Mouse (Mus musculus): Measurements from ENCODE around the gene Maml3. TPM values are rescaled to one million over a fixed set of nuclear protein-coding genes. Genes with fewer than 3 reads are reported as not detected.

The Maml3 gene
- polyA plus RNA-seq, 1 experiment from 2014 or later: 8.5 TPM

DNA sequence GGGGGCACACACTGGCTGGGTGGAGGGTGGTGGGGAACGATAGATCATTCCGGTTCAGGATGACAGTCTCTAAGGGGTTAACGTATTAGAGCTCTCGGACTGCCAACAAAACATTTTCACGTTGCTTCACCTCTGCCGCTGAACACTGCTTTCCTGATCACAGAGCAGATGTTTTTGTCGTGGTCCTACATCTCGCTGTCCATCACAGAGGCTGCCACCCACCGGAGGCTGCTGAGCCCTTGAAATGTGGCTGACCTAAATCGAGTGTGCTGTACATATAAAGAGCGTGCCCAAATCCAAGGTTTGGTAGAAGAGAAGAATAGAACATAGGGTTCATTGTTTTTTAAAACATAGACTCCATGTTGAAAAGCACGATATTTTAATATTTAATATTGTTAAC is 263.3 kb downstream of the Maml3 start:
- ATAC-seq (ENCODE audit: low read depth): no peak
- Histone ChIP-seq H3K27me3 (ENCODE audit: control insufficient read depth, insufficient read depth, low read depth, low read length) (no peaks in the 10 kb centered on the region), H3K9me3 (ENCODE audit: control insufficient read depth, low read length) (no peaks in the 10 kb centered on the region), H3K9ac (ENCODE audit: low read length) (no peak overlapping the region), H3K4me1 (replicated peaks; ENCODE audit: control insufficient read depth, insufficient read depth, low read length) (peaks cover 15% of the 10 kb centered on the region), H3K36me3 (ENCODE audit: control insufficient read depth, insufficient read depth, low read length) (no peaks in the 10 kb centered on the region), H3K27ac (ENCODE audit: low read length) (no peak overlapping the region), H3K4me2 (ENCODE audit: low read depth, low read length) (no peak overlapping the region), H3K4me3 (ENCODE audit: low read length) (no peak overlapping the region)
- WGBS: 62% methylated on average over 12 of the region's 12 CpGs

DNA sequence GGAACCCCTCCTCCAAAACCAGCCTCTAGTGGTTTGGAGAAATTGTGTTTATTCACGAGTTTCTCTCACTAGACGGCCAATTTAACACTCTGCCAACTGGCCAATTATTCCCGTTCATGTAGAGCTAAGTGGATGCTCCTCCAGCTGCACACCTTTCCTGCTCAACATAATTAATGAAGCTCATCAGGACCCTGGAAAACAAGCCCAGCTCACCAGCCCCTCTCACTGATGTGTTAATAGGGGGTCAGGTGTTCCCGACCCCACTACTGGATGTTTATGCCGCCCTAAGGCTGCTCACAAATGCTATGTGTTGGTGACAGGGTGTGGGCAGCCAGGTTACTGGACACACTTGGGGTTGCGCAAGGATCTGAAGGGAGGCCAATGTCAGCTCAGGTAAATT is 263.7 kb downstream of the Maml3 start:
- WGBS: 78% methylated on average over 6 of the region's 6 CpGs
- no peak overlapping the region for H3K4me2 ChIP-seq (ENCODE audit: low read depth, low read length)
- ATAC-seq (ENCODE audit: low read depth): 0 out of 2 replicates have a peak, but pooled peaks have one; percentile 30

DNA sequence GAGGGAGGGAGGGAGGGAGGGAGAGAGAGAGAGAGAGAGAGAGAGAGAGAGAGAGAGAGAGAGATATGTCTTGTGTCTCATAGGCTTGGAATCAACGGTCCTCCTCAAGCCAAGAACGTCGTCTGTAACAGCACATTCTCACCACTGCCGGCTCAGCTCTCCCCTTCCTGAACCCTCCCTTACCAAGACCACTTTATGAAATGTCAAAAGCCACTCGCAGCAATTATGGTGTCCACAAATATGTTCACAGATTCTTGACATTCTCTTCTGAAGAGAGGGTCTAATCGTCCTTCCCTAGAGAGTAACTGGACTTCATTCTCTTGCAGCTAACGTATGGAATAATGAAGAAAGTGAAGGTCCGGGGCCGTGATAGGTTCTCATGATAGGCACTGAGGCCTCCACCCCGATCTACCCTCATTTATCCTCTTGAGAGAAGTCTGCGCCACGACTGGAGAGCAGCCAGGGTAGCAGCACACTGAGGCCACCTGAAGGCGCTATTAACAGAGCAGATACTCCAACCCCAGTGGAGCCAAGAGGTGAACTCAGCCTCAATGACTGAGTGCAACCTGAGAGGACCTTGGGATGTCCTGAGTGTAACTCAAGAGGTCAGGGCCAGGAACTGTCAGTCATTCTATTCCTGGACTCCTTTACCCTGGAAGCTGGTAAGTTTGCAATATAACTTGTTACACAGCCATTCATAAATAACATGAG is 264.6 kb downstream of the Maml3 start:
- ATAC-seq (ENCODE audit: low read depth): no peak; the same call in 1 of the 2 replicates
- Histone ChIP-seq H3K9ac (ENCODE audit: low read length) (no peak overlapping the region), H3K27ac (ENCODE audit: low read length) (no peak overlapping the region), H3K9me3 (ENCODE audit: control insufficient read depth, low read length) (no peaks in the 10 kb centered on the region), H3K4me1 (replicated peaks; ENCODE audit: control insufficient read depth, insufficient read depth, low read length) (peaks cover 12% of the 10 kb centered on the region), H3K4me2 (ENCODE audit: low read depth, low read length) (no peak overlapping the region), H3K27me3 (ENCODE audit: control insufficient read depth, insufficient read depth, low read depth, low read length) (no peaks in the 10 kb centered on the region), H3K36me3 (ENCODE audit: control insufficient read depth, insufficient read depth, low read length) (no peaks in the 10 kb centered on the region), H3K4me3 (ENCODE audit: low read length) (no peak overlapping the region)
- 65% methylated on average over 13 of the region's 13 CpGs for WGBS

More for the DNA sequence above, 263.7 kb downstream of the Maml3 start:
- Histone ChIP-seq H3K36me3 (ENCODE audit: control insufficient read depth, insufficient read depth, low read length) (no peaks in the 10 kb centered on the region), H3K27me3 (ENCODE audit: control insufficient read depth, insufficient read depth, low read depth, low read length) (no peaks in the 10 kb centered on the region), H3K4me3 (ENCODE audit: low read length) (no peak overlapping the region), H3K4me1 (replicated peaks; ENCODE audit: control insufficient read depth, insufficient read depth, low read length) (peaks cover 12% of the 10 kb centered on the region), H3K9ac (ENCODE audit: low read length) (no peak overlapping the region), H3K27ac (ENCODE audit: low read length) (no peak overlapping the region), H3K9me3 (ENCODE audit: control insufficient read depth, low read length) (no peaks in the 10 kb centered on the region)

DNA sequence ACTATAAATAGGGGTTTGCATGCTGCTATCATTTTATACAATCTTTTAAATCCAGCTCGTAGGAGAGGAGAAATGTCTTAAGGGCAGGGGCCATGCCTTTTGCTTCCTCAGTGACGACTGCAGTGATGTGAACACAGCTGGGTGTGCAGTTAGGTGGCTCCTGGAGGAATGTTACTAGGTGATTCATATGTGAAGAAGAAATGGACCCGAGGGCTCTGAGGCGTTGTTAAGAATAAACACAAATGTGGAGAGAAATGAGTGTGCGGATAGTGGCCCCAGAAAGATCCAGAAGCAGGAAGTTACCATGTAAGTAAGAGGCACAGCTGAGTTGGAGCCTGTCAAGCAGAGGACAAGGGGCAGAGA is 265.5 kb downstream of the Maml3 start:
- Histone ChIP-seq H3K4me2 (ENCODE audit: low read depth, low read length) (no peak overlapping the region), H3K9ac (ENCODE audit: low read length) (no peak overlapping the region), H3K4me3 (ENCODE audit: low read length) (no peak overlapping the region), H3K27me3 (ENCODE audit: control insufficient read depth, insufficient read depth, low read depth, low read length) (no peaks in the 10 kb centered on the region), H3K36me3 (ENCODE audit: control insufficient read depth, insufficient read depth, low read length) (no peaks in the 10 kb centered on the region), H3K27ac (ENCODE audit: low read length) (no peak overlapping the region), H3K9me3 (ENCODE audit: control insufficient read depth, low read length) (no peaks in the 10 kb centered on the region), H3K4me1 (replicated peaks; ENCODE audit: control insufficient read depth, insufficient read depth, low read length) (peaks cover 10% of the 10 kb centered on the region)
- ATAC-seq (ENCODE audit: low read depth): no peak
- 47% methylated on average over 5 of the region's 5 CpGs for WGBS

DNA sequence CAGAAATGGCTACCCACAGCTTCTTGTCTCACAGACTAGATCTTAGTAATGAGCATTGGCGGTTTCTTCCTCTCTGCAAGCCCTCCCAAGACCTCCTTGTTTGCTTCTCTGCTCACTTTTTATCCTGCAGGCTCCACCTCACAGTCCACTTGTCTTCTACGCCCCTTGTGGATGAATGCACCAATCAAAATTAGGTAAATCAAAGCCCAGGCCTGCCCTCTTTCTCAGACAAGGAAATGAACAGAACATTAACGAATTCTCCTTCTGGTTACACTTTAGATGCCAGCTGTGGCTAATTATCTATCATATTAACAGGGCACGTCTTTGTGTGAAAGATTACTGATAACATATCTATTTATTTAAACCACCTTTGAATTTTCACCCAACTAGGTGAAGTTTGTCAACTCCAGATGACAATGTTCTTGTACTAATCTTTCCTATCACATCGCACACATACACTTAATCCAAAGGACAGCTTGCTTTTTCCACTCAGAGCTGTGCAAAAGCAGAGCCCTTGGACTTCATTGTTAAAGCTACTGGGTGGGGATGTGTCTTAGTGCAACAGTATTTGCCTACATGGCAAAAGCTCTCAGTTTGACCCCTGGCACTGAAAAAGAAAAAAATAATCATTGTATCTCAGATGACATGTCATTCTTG is 266.1 kb downstream of the Maml3 start:
- WGBS: 64% methylated on average over 5 of the region's 5 CpGs
- Histone ChIP-seq H3K9ac (ENCODE audit: low read length) (no peak overlapping the region), H3K4me2 (ENCODE audit: low read depth, low read length) (no peak overlapping the region), H3K4me3 (ENCODE audit: low read length) (no peak overlapping the region), H3K27me3 (ENCODE audit: control insufficient read depth, insufficient read depth, low read depth, low read length) (no peaks in the 10 kb centered on the region), H3K9me3 (ENCODE audit: control insufficient read depth, low read length) (no peaks in the 10 kb centered on the region), H3K4me1 (replicated peaks; ENCODE audit: control insufficient read depth, insufficient read depth, low read length) (peaks cover 7% of the 10 kb centered on the region), H3K27ac (ENCODE audit: low read length) (no peak overlapping the region), H3K36me3 (ENCODE audit: control insufficient read depth, insufficient read depth, low read length) (no peaks in the 10 kb centered on the region)
- no peak for ATAC-seq (ENCODE audit: low read depth)

DNA sequence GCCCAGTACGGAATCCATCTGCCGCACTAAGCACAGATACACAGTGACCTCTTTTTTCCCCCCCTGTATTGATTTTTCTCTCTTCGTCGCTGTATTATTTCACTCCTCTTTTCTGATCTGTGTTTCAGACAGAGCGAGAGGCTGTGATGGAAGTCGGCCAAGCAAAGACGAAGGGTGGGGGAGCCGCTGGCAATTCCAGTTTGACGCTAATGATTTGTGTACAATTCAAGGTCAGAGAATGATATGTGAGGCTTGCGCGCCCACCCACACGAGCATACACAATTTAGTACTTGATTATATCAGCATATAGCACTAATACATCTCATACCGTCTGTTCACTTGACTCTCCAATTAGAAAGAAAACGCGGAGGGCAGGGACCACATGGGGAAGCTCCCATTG is 271.9 kb downstream of the Maml3 start:
- peak; percentile 64 for ATAC-seq (ENCODE audit: low read depth)
- no peaks in the 10 kb centered on the region for H3K27me3 ChIP-seq (ENCODE audit: control insufficient read depth, insufficient read depth, low read depth, low read length)
- H3K4me2 ChIP-seq (ENCODE audit: low read depth, low read length): no peak overlapping the region
- no peaks in the 10 kb centered on the region for H3K9me3 ChIP-seq (ENCODE audit: control insufficient read depth, low read length)
- WGBS: 42% methylated on average over 15 of the region's 15 CpGs
- H3K9ac ChIP-seq (ENCODE audit: low read length): no peak overlapping the region
- H3K4me1 ChIP-seq (replicated peaks; ENCODE audit: control insufficient read depth, insufficient read depth, low read length): peaks cover 7% of the 10 kb centered on the region
- peak overlapping the region; percentile 27; the same call in 1 of the 2 replicates for H3K27ac ChIP-seq (ENCODE audit: low read length)
- H3K4me3 ChIP-seq (ENCODE audit: low read length): no peak overlapping the region
- H3K36me3 ChIP-seq (ENCODE audit: control insufficient read depth, insufficient read depth, low read length): no peaks in the 10 kb centered on the region

DNA sequence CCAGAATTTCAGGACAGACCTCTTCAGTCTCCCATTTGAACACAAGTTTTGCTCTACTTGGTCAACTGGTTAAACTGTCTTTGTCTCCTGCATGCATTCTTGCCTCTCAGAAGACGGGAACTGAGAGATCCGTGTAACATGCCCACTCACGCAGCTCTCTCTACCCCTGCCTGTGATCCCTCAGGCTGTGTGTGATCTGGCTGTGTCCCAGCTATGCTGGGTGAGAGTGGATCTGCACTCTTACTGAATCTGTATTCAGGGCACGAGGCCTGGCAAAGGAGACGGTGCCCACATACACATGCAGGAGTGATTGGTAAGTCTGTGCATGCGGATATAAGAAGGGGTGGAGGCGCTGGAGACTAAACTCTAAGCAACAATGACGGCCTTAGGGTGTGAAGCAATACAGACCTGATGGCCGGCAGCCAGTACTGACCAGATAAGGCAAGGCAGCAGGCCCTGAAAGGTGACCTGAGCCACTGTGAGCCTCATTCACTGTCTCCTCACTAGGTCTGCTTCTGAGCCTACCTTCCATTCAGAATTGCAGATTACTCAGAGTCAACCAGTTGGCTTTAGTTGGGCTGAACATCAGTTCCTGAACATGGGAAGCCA is 274.0 kb downstream of the Maml3 start:
- no peak for ATAC-seq (ENCODE audit: low read depth)
- WGBS: 72% methylated on average over 9 of the region's 9 CpGs
- Histone ChIP-seq H3K27ac (ENCODE audit: low read length) (no peak overlapping the region), H3K9me3 (ENCODE audit: control insufficient read depth, low read length) (no peaks in the 10 kb centered on the region), H3K4me1 (replicated peaks; ENCODE audit: control insufficient read depth, insufficient read depth, low read length) (peaks cover 7% of the 10 kb centered on the region), H3K4me2 (ENCODE audit: low read depth, low read length) (no peak overlapping the region), H3K4me3 (ENCODE audit: low read length) (no peak overlapping the region), H3K27me3 (ENCODE audit: control insufficient read depth, insufficient read depth, low read depth, low read length) (no peaks in the 10 kb centered on the region), H3K9ac (ENCODE audit: low read length) (no peak overlapping the region), H3K36me3 (ENCODE audit: control insufficient read depth, insufficient read depth, low read length) (no peaks in the 10 kb centered on the region)

DNA sequence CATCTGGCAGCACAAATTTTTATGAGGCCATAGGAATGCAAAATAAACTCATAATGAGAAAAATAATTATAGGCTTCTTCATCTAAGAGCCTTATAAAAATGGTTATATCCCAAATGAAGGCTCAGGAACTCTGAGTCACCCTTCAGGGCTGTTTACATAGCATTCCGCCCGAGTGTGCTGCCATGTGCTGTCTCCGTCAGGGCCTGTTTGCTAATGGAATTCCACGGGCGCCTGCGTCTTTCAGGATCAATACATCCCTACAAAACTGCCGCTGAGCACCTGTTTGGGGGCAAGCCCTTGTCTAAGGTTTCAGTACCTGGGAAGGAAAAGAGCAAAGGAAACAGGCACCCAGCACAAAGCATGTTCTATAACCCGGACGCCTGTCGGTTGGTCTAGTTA is 279.3 kb downstream of the Maml3 start:
- Histone ChIP-seq H3K36me3 (ENCODE audit: control insufficient read depth, insufficient read depth, low read length) (no peaks in the 10 kb centered on the region), H3K4me2 (ENCODE audit: low read depth, low read length) (no peak overlapping the region), H3K9me3 (ENCODE audit: control insufficient read depth, low read length) (no peaks in the 10 kb centered on the region), H3K4me1 (replicated peaks; ENCODE audit: control insufficient read depth, insufficient read depth, low read length) (peaks cover 6% of the 10 kb centered on the region; the same call in 1 of the 2 replicates), H3K4me3 (ENCODE audit: low read length) (no peak overlapping the region), H3K9ac (ENCODE audit: low read length) (no peak overlapping the region), H3K27ac (ENCODE audit: low read length) (peak overlapping the region; percentile 1; the same call in 1 of the 2 replicates), H3K27me3 (ENCODE audit: control insufficient read depth, insufficient read depth, low read depth, low read length) (no peaks in the 10 kb centered on the region)
- ATAC-seq (ENCODE audit: low read depth): no peak
- WGBS: 46% methylated on average over 10 of the region's 10 CpGs

DNA sequence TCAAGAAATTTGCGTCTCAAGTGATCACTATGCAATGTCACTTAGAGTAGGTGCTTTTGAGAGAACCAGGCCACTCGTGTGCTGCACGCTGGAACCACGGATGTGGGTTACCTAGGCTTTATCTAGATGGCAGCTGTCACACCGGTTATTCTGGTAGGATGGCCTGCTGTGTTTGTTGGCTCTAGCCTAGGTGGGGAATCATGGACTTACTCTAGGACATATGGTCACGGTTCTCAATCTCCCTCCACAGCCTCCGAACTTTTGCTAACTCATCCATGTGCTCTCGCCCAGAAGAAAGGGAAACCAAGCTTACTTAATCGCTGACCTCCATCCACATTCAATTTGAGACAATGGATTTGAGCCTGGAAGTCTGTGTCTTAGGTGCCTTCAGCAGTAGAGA is 280.4 kb downstream of the Maml3 start:
- no peak overlapping the region for H3K4me3 ChIP-seq (ENCODE audit: low read length)
- peaks cover 6% of the 10 kb centered on the region; the same call in 1 of the 2 replicates for H3K4me1 ChIP-seq (replicated peaks; ENCODE audit: control insufficient read depth, insufficient read depth, low read length)
- no peak overlapping the region for H3K4me2 ChIP-seq (ENCODE audit: low read depth, low read length)
- no peaks in the 10 kb centered on the region for H3K9me3 ChIP-seq (ENCODE audit: control insufficient read depth, low read length)
- H3K9ac ChIP-seq (ENCODE audit: low read length): no peak overlapping the region
- H3K36me3 ChIP-seq (ENCODE audit: control insufficient read depth, insufficient read depth, low read length): no peaks in the 10 kb centered on the region
- H3K27me3 ChIP-seq (ENCODE audit: control insufficient read depth, insufficient read depth, low read depth, low read length): no peaks in the 10 kb centered on the region
- ATAC-seq (ENCODE audit: low read depth): no peak
- no peak overlapping the region for H3K27ac ChIP-seq (ENCODE audit: low read length)
- WGBS: 81% methylated on average over 9 of the region's 9 CpGs

All from lung, embryonic 16.5 days (tissue).